Mouse (Mus musculus) myocyte (in vitro differentiated cells): ENCODE measurements around the gene Teddm2. TPM values are rescaled to one million over a fixed set of nuclear protein-coding genes. Genes with fewer than 3 reads are reported as not detected.

Experiments
- H3K27me3 ChIP-seq: one replicate; pipeline ENCODE4 v1.6.1; 2011; ENCODE audit not compliant: control insufficient read depth, insufficient read depth, insufficient read length
- H3K36me3 ChIP-seq: one replicate; pipeline ENCODE4 v1.6.1; 2011; ENCODE audit not compliant: control insufficient read depth, insufficient read depth
- H3K4me2 ChIP-seq: one replicate; pipeline ENCODE4 v1.6.1; 2011; ENCODE audit warnings: low read depth, control low read depth
- H3K4me3 ChIP-seq: one replicate; pipeline ENCODE4 v1.5.1; 2011; ENCODE audit warnings: mild to moderate bottlenecking, control low read depth, moderate library complexity
- H3K79me2 ChIP-seq: one replicate; pipeline ENCODE4 v1.6.1; 2011; ENCODE audit not compliant: control insufficient read depth, insufficient read depth
- H3ac ChIP-seq: one replicate; pipeline ENCODE4 v1.6.1; 2011; ENCODE audit not compliant: control insufficient read depth, insufficient read length
- CEBPB ChIP-seq: IDR thresholded peaks from 2 replicates; pipeline ENCODE4 v1.6.1; 2011; ENCODE audit warnings: mild to moderate bottlenecking, moderate library complexity; ENCODE audit not compliant: poor library complexity, insufficient read depth, severe bottlenecking
- E2F4 ChIP-seq: IDR thresholded peaks from one replicate; pipeline ENCODE4 v1.6.1; 2011; ENCODE audit warnings: mild to moderate bottlenecking, control low read depth, moderate library complexity; ENCODE audit not compliant: insufficient read depth
- MAX ChIP-seq: IDR thresholded peaks from one replicate; pipeline ENCODE4 v1.6.1; 2011; ENCODE audit warnings: low read depth, mild to moderate bottlenecking, control low read depth
- MYOD1 ChIP-seq, 3 experiments: IDR thresholded peaks; one replicate each; pipeline ENCODE4 v1.6.1; 2011; ENCODE audit warnings: control low read depth in 2 of 3, low read depth in 2 of 3, mild to moderate bottlenecking in 2 of 3, moderate library complexity in 1 of 3; ENCODE audit not compliant: insufficient read length in 2 of 3, control insufficient read depth in 1 of 3
- MYOG ChIP-seq, 3 experiments: IDR thresholded peaks; one replicate each; pipeline ENCODE4 v1.6.1; 2011; ENCODE audit warnings: control low read depth in 2 of 3, low read depth in 2 of 3, mild to moderate bottlenecking in 2 of 3; ENCODE audit not compliant: insufficient read length in 2 of 3, control insufficient read depth in 1 of 3, insufficient read depth in 1 of 3
- POLR2A ChIP-seq: IDR thresholded peaks from one replicate; pipeline ENCODE4 v1.6.1; 2011; ENCODE audit warnings: low read depth, mild to moderate bottlenecking, control low read depth, moderate library complexity; ENCODE audit not compliant: insufficient read length
- POLR2AphosphoS2 ChIP-seq: IDR thresholded peaks from one replicate; pipeline ENCODE4 v1.6.1; 2011; ENCODE audit warnings: low read depth, control low read depth; ENCODE audit not compliant: insufficient read length
- REST ChIP-seq: IDR thresholded peaks from one replicate; pipeline ENCODE4 v1.6.1; 2011; ENCODE audit warnings: mild to moderate bottlenecking, control low read depth, moderate library complexity; ENCODE audit not compliant: insufficient read depth, insufficient read length
- SRF ChIP-seq: IDR thresholded peaks from one replicate; pipeline ENCODE4 v1.6.1; 2011; ENCODE audit warnings: low read depth; ENCODE audit not compliant: control insufficient read depth, insufficient read length
- TCF12 ChIP-seq: IDR thresholded peaks from one replicate; pipeline ENCODE4 v1.6.1; 2011; ENCODE audit warnings: mild to moderate bottlenecking, control low read depth; ENCODE audit not compliant: poor library complexity, insufficient read depth, severe bottlenecking
- TCF3 ChIP-seq: IDR thresholded peaks from one replicate; pipeline ENCODE4 v1.6.1; 2011; ENCODE audit warnings: low read depth, control low read depth; ENCODE audit not compliant: insufficient read length
- USF1 ChIP-seq: IDR thresholded peaks from one replicate; pipeline ENCODE4 v1.6.1; 2011; ENCODE audit warnings: low read depth, mild to moderate bottlenecking, control low read depth, moderate library complexity
- polyA plus RNA-seq: library from polyadenylated mRNA; unstranded; fragments of >200 nt; fragmentation: generic; extraction: Trizol; gene quantifications from one replicate; pipeline ENCODE4 v1.2.1, GENCODE M21; 2012; ENCODE audit warnings: missing spikeins

Gene Teddm2
- polyA plus RNA-seq, 1 experiment, result 0.20 TPM

DNA sequence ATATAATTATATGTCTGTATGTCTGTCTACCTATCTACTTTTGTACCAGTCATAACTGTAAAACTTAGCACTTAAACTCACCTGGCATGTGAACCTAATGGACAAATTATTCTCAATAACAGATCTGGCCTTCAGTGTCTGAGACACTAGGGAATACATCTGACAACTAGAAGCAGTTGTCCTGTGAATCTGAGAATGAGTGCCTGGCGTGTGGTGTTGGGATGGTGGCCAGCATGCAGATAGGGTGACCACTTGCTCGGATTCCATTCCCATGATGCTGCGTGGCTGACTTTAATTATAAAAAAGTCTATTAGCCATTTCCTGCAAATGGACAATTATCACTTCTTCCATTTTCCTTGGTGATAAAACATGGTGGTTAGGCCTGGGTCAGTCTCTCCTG is 5.9 kb upstream of the Teddm2 start:
- Histone ChIP-seq H3K27me3 (no peaks in the 10 kb centered on the region), H3K79me2 (peaks cover 7% of the 10 kb centered on the region), H3ac (no peak overlapping the region), H3K4me2 (no peak overlapping the region), H3K4me3 (no peak overlapping the region), H3K36me3 (peaks cover 20% of the 10 kb centered on the region)
- TF ChIP-seq MYOG (IDR thresholded peaks at IDR 0.05; ENCODE audit: control insufficient read depth in 1 of 3, insufficient read depth in 1 of 3, insufficient read length in 2 of 3, low read depth in 2 of 3) (peak; percentile 19 to 71 (median 53)), MAX (no peak), SRF (no peak), USF1 (no peak), POLR2AphosphoS2 (no peak), TCF3 (no peak), TCF12 (no peak), CEBPB (no peak), MYOD1 (IDR thresholded peaks at IDR 0.05; ENCODE audit: control insufficient read depth in 1 of 3, insufficient read length in 2 of 3, low read depth in 2 of 3) (peak in 2 of 3 experiments; percentile 70 to 83), REST (no peak), POLR2A (no peak), E2F4 (no peak)

DNA sequence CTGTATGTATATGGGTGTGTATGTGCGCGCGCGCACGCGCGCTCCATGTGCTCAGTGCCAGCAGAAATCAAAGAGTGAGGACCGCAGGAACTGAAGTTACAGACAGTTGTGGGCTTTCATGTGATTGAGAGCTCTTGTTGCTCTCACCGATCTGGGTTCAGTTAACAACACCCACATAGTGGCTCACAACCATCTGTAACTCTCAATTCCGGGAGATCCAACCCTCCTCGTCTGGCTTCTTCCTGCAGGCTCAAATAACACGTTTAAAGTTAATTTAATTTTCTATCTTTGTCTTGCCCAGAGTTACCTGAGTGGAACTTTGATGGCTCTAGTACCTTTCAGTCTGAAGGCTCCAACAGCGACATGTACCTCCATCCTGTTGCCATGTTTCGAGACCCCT is 4.2 kb upstream of the Teddm2 start:
- H3K79me2 ChIP-seq, result peaks cover 7% of the 10 kb centered on the region
- H3K27me3 ChIP-seq, result no peaks in the 10 kb centered on the region
- no peak overlapping the region for H3K4me3 ChIP-seq
- H3K36me3 ChIP-seq, result peaks cover 20% of the 10 kb centered on the region
- TF ChIP-seq TCF3 (no peak), MYOD1 (IDR thresholded peaks at IDR 0.05; ENCODE audit: control insufficient read depth in 1 of 3, insufficient read length in 2 of 3, low read depth in 2 of 3) (no peak), MAX (no peak), POLR2A (no peak), SRF (no peak), MYOG (IDR thresholded peaks at IDR 0.05; ENCODE audit: control insufficient read depth in 1 of 3, insufficient read depth in 1 of 3, insufficient read length in 2 of 3, low read depth in 2 of 3) (no peak), POLR2AphosphoS2 (no peak), REST (no peak), USF1 (no peak), TCF12 (no peak)
- H3K4me2 ChIP-seq, result no peak overlapping the region
- H3ac ChIP-seq, result no peak overlapping the region

DNA sequence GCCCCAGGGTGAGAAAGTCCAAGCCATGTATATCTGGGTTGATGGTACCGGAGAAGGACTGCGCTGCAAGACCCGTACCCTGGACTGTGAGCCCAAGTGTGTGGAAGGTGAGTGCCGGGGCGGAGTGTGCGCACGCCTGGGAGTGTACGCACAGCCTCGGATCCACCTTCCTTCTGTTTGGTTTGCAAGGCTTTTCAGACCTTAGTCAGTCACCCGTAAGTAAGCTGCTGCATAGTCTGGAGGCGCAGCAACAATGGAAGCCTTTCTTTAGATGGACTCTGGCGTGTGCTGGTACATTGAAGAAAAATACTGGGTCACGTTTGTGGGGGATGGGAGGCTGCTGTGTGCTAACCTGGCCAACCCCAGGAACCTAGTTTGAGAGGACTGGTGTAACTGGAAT is 3.0 kb upstream of the Teddm2 start:
- TF ChIP-seq CEBPB (no peak), POLR2AphosphoS2 (no peak), MAX (no peak), MYOD1 (IDR thresholded peaks at IDR 0.05; ENCODE audit: control insufficient read depth in 1 of 3, insufficient read length in 2 of 3, low read depth in 2 of 3) (no peak), POLR2A (no peak), REST (no peak), SRF (no peak), TCF12 (no peak), TCF3 (no peak), USF1 (no peak), E2F4 (no peak), MYOG (IDR thresholded peaks at IDR 0.05; ENCODE audit: control insufficient read depth in 1 of 3, insufficient read depth in 1 of 3, insufficient read length in 2 of 3, low read depth in 2 of 3) (no peak)
- H3K79me2 ChIP-seq, result peaks cover 7% of the 10 kb centered on the region
- H3ac ChIP-seq, result no peak overlapping the region
- H3K36me3 ChIP-seq, result peaks cover 14% of the 10 kb centered on the region
- H3K4me3 ChIP-seq, result no peak overlapping the region
- H3K4me2 ChIP-seq, result no peak overlapping the region
- H3K27me3 ChIP-seq, result no peaks in the 10 kb centered on the region

DNA sequence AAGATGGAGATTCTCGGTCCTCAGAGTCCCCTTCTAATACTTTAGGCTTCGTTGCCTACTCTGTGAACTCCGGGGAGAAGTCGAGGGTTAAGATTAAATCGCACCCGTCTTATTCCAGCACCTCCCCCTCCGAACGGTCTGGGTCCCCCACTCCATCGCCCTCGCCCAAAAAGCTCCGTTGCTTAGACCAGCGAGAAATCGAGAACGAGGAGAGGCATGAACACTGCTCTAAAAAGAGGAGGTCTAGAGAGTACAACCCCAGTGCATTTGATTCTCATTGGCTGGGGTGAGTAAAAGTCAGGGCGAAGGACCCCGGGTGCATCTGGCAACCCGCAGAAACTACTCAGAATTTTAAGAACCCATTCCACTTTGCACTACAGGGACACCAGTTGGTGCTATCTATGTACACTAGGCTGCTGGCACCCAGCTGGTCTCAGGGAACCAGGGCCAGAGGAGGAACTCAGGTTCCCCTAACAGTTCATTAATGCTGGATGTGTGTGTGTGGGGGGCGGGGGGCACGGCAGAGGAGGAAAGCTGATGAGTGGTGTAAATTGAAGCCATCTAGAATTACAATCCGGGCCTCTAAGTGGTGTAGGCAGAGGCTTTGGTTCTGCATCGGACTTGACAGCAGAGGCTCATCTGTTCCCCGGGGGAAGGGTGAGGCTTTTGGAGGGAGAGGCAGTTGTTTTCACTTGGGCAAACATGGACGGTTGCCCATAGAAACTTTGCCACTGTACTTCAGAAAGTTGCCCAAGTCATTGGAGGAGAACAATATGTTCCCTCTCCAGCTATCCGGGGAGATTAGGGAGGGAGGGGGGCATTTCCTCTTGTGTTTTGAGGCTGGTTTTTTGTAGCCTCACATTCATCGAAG is 1.1 kb upstream of the Teddm2 start:
- Histone ChIP-seq H3K27me3 (no peaks in the 10 kb centered on the region), H3K36me3 (peaks cover 5% of the 10 kb centered on the region), H3K4me2 (peak overlapping the region; percentile 96), H3K4me3 (peak overlapping the region; percentile 78), H3ac (peak overlapping the region; percentile 5), H3K79me2 (peaks cover 7% of the 10 kb centered on the region)
- TF ChIP-seq POLR2A (no peak), MYOG (IDR thresholded peaks at IDR 0.05; ENCODE audit: control insufficient read depth in 1 of 3, insufficient read depth in 1 of 3, insufficient read length in 2 of 3, low read depth in 2 of 3) (peak in 1 of 3 experiments; percentile 24)

DNA sequence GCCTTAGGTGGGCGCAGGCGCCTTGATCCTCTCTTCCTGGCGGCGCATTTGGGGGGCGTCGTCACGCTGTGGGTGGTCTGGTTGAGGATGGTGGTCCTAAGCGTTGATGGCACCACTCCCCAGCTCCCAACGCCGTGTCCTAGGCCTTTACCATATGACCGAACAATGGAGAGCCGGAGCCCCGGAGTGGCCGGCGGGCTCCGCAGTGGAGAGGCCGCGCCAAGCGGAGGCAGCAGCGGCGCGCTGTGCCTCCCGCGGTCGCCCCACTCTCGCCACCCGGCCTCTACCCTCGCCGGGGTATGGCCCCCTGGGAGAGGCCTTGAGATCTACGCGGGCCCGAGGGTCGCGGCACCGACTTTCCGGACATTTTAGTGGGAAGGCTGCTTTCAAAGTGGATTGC is 353 bp upstream of the Teddm2 start:
- no peak for TF ChIP-seq CEBPB
- TF ChIP-seq TCF12, result no peak
- TF ChIP-seq USF1, result no peak
- no peak for TF ChIP-seq POLR2A
- no peak for TF ChIP-seq MAX
- no peak for TF ChIP-seq MYOD1 (IDR thresholded peaks at IDR 0.05; ENCODE audit: control insufficient read depth in 1 of 3, insufficient read length in 2 of 3, low read depth in 2 of 3)
- TF ChIP-seq SRF, result no peak
- TF ChIP-seq TCF3, result no peak
- no peak for TF ChIP-seq MYOG (IDR thresholded peaks at IDR 0.05; ENCODE audit: control insufficient read depth in 1 of 3, insufficient read depth in 1 of 3, insufficient read length in 2 of 3, low read depth in 2 of 3)
- no peak for TF ChIP-seq REST
- no peak for TF ChIP-seq POLR2AphosphoS2
- no peak for TF ChIP-seq E2F4
- Histone ChIP-seq H3K4me3 (peak overlapping the region; percentile 78), H3K27me3 (no peaks in the 10 kb centered on the region), H3K4me2 (peak overlapping the region; percentile 96), H3ac (peak overlapping the region; percentile 5), H3K79me2 (peaks cover 7% of the 10 kb centered on the region), H3K36me3 (peaks cover 5% of the 10 kb centered on the region)
